21 mouse cellular contexts compared by ENCODE assay signal in genomic region chr9:62393531-62393930, GRCm38 (mm10). TPM values are rescaled to one million over a fixed set of nuclear protein-coding genes. Genes with fewer than 3 reads are reported as not detected.
DNase-seq lines count a peak whose midpoint lies in the region; ATAC-seq and TF ChIP-seq lines count a peak whose summit lies in the region.
"Had no signal": no experiment of that assay in that cellular context is flagged by ENCODE, and none has a peak within 500 bp of the region (broad histone marks: within the 10 kb centered on the region; RNA-seq: fewer than 3 reads in every experiment).

No protein-coding gene starts in this region.

- no peaks in the 10 kb centered on the region for H3K27me3 ChIP-seq in lung, postnatal 0 days (replicated peaks; ENCODE audit: insufficient read depth, low read length)
- H3K27me3 ChIP-seq: CH12.LX; embryonic facial prominence, embryonic 12.5 days; forebrain, embryonic 13.5 days; forebrain, embryonic 15.5 days; Patski had no signal

- no peaks in the 10 kb centered on the region for H3K36me3 ChIP-seq in lung, postnatal 0 days (ENCODE audit: insufficient read depth, low read length)
- H3K36me3 ChIP-seq: embryonic facial prominence, embryonic 10.5 days; embryonic facial prominence, embryonic 12.5 days; forebrain, embryonic 15.5 days; G1E had no signal

- no peaks in the 10 kb centered on the region for H3K9me3 ChIP-seq in lung, postnatal 0 days (ENCODE audit: low read length)
- H3K9me3 ChIP-seq: embryonic facial prominence, embryonic 10.5 days; embryonic facial prominence, embryonic 12.5 days; forebrain, embryonic 13.5 days; forebrain, embryonic 15.5 days; G1E had no signal

- TF ChIP-seq EP300 in lung, postnatal 0 days (IDR thresholded peaks at IDR 0.05) = no peak

- no peak overlapping the region for H3K4me3 ChIP-seq in lung, postnatal 0 days (ENCODE audit: low read depth, low read length)
- H3K4me3 ChIP-seq: embryonic facial prominence, embryonic 10.5 days; embryonic facial prominence, embryonic 12.5 days; forebrain, embryonic 13.5 days; forebrain, embryonic 15.5 days had no signal

- TF ChIP-seq CTCF in lung, postnatal 0 days (IDR thresholded peaks at IDR 0.05) = no peak

- peak; percentile 41 to 54 for DNase-seq in cerebellum, postnatal 10 days
- no peak for DNase-seq in cerebellum, adult 8-10 months
- DNase-seq in lung, postnatal 0 days (ENCODE audit: low spot score) = peak; percentile 3
- DNase-seq in lung, postnatal 4 days = no peak
- peak; percentile 30 for DNase-seq in retina, postnatal 7 days (ENCODE audit: low read depth, low spot score)
- DNase-seq: adrenal gland, adult 8-10 months; adrenal gland, postnatal 36 days; B cell, adult 2 months; cerebellum, adult 11-12 months; cerebellum, adult 2 months; cerebellum, postnatal 25 days; forebrain, postnatal 0 days had no signal

- no peaks in the 10 kb centered on the region for H3K4me1 ChIP-seq in lung, postnatal 0 days (ENCODE audit: insufficient read depth, low read depth, low read length)
- H3K4me1 ChIP-seq: embryonic facial prominence, embryonic 10.5 days; embryonic facial prominence, embryonic 12.5 days; forebrain, embryonic 13.5 days; forebrain, embryonic 15.5 days had no signal

- no peak overlapping the region for H3K27ac ChIP-seq in lung, postnatal 0 days (ENCODE audit: low read length)
- H3K27ac ChIP-seq: embryonic facial prominence, embryonic 10.5 days; embryonic facial prominence, embryonic 12.5 days; forebrain, embryonic 13.5 days; forebrain, embryonic 15.5 days had no signal

- no peak overlapping the region for H3K9ac ChIP-seq in lung, postnatal 0 days (replicated peaks; ENCODE audit: low read depth)
- H3K9ac ChIP-seq: embryonic facial prominence, embryonic 12.5 days; forebrain, embryonic 13.5 days; forebrain, embryonic 15.5 days; forebrain, postnatal 0 days had no signal

- no peak overlapping the region for H3K4me2 ChIP-seq in lung, postnatal 0 days (replicated peaks; ENCODE audit: low read depth, low read length)
- H3K4me2 ChIP-seq: embryonic facial prominence, embryonic 12.5 days; forebrain, embryonic 13.5 days; forebrain, embryonic 15.5 days had no signal

- WGBS in lung, postnatal 0 days = 59% methylated on average over 2 of the region's 2 CpGs

- no peak for ATAC-seq in lung, postnatal 0 days
- ATAC-seq: activated CD4-positive, CD25-positive, alpha-beta regulatory T cell, adult 4 months; CD4-positive, CD25-positive, alpha-beta regulatory T cell, adult 4 months; forebrain, embryonic 13.5 days; forebrain, embryonic 15.5 days; forebrain, postnatal 0 days; Patski had no signal

RNA-seq across cellular contexts. Expression of gene Anp32a, which starts 52.4 kb away (rescaled TPM):
- polyA plus RNA-seq in lung, postnatal 0 days (2015; fragmentation: Nextera tagmentation; extraction: Ambion mirVana) = 101 and 141 TPM in 2 replicates

Comparison
In these comparisons a context has a peak if more than half of its experiments do, and no peak if none do; other contexts are left out.
1. DNase-seq: peak in cerebellum, postnatal 10 days (2 of 2), lung, postnatal 0 days (single experiment) and retina, postnatal 7 days (single experiment); none in cerebellum, adult 8-10 months (single experiment) and lung, postnatal 4 days (0 of 2).